ENCODE assay signal across 21 mouse cellular contexts in genomic region chr6:137425500-137426432, GRCm38 (mm10).
DNase-seq lines count a peak whose midpoint lies in the region; ATAC-seq and TF ChIP-seq lines count a peak whose summit lies in the region.
"Had no signal": no experiment of that assay in that cellular context is flagged by ENCODE, and none has a peak within 500 bp of the region (broad histone marks: within the 10 kb centered on the region; RNA-seq: fewer than 3 reads in every experiment).

No protein-coding gene starts in this region.

- no peak for TF ChIP-seq CTCF in olfactory bulb, adult 2 months (IDR thresholded peaks at IDR 0.05; ENCODE audit: insufficient read depth, low read depth, low read length)
- TF ChIP-seq CTCF in thymus, adult 2 months (IDR thresholded peaks at IDR 0.05; ENCODE audit: borderline replicate concordance, control insufficient read depth, extremely low read depth, insufficient read depth, low read length, poor library complexity) = no peak

- no peaks in the 10 kb centered on the region for H3K36me3 ChIP-seq in heart, embryonic 14.5 days (ENCODE audit: control insufficient read depth, insufficient read depth, low read length)
- H3K36me3 ChIP-seq in kidney, embryonic 15.5 days = no peaks in the 10 kb centered on the region
- no peaks in the 10 kb centered on the region for H3K36me3 ChIP-seq in intestine, embryonic 15.5 days
- H3K36me3 ChIP-seq in thymus, adult 2 months (ENCODE audit: control insufficient read depth, insufficient read depth, low read length) = no peaks in the 10 kb centered on the region
- H3K36me3 ChIP-seq: embryonic facial prominence, embryonic 12.5 days; forebrain, embryonic 15.5 days; limb, embryonic 15.5 days; liver, embryonic 15.5 days had no signal

- TF ChIP-seq POLR2A in olfactory bulb, adult 2 months (IDR thresholded peaks at IDR 0.05; ENCODE audit: insufficient read depth, low read depth, low read length) = no peak
- TF ChIP-seq POLR2A in thymus, adult 2 months (IDR thresholded peaks at IDR 0.05; ENCODE audit: control insufficient read depth, extremely low read depth, insufficient read depth, low read length, poor library complexity) = no peak

- H3K27ac ChIP-seq in heart, embryonic 14.5 days (replicated peaks in 1 of 2; ENCODE audit: control insufficient read depth in 1 of 2, insufficient read depth in 1 of 2, low read depth in 2 of 2, low read length in 2 of 2) = no peak overlapping the region
- no peak overlapping the region for H3K27ac ChIP-seq in kidney, embryonic 15.5 days
- H3K27ac ChIP-seq in intestine, embryonic 15.5 days = no peak overlapping the region
- H3K27ac ChIP-seq in olfactory bulb, adult 2 months (ENCODE audit: insufficient read depth, low read depth, low read length) = 0 out of 2 replicates have a peak overlapping the region, but pooled peaks have one; percentile 36
- no peak overlapping the region for H3K27ac ChIP-seq in thymus, adult 2 months (ENCODE audit: control insufficient read depth, insufficient read depth, low read length)
- H3K27ac ChIP-seq: embryonic facial prominence, embryonic 12.5 days; forebrain, embryonic 15.5 days; limb, embryonic 15.5 days; liver, embryonic 15.5 days; midbrain, embryonic 15.5 days had no signal

- H3K4me2 ChIP-seq in heart, embryonic 14.5 days (ENCODE audit: low read length) = peak overlapping the region; percentile 41
- H3K4me2 ChIP-seq in kidney, embryonic 15.5 days = no peak overlapping the region
- H3K4me2 ChIP-seq in intestine, embryonic 15.5 days (replicated peaks) = no peak overlapping the region
- H3K4me2 ChIP-seq: embryonic facial prominence, embryonic 12.5 days; forebrain, embryonic 15.5 days; limb, embryonic 15.5 days; liver, embryonic 15.5 days; midbrain, embryonic 15.5 days had no signal

- H3K9ac ChIP-seq in heart, embryonic 14.5 days (ENCODE audit: low read length) = no peak overlapping the region
- H3K9ac ChIP-seq in kidney, embryonic 15.5 days = no peak overlapping the region
- H3K9ac ChIP-seq in intestine, embryonic 15.5 days = no peak overlapping the region
- H3K9ac ChIP-seq: embryonic facial prominence, embryonic 12.5 days; forebrain, embryonic 15.5 days; limb, embryonic 15.5 days; liver, embryonic 15.5 days; midbrain, embryonic 15.5 days had no signal

- H3K9me3 ChIP-seq in heart, embryonic 14.5 days (ENCODE audit: control insufficient read depth, low read length) = peaks cover 3% of the 10 kb centered on the region; the same call in 1 of the 2 replicates
- no peaks in the 10 kb centered on the region for H3K9me3 ChIP-seq in kidney, embryonic 15.5 days (replicated peaks)
- no peaks in the 10 kb centered on the region for H3K9me3 ChIP-seq in intestine, embryonic 15.5 days
- H3K9me3 ChIP-seq: forebrain, embryonic 15.5 days; limb, embryonic 15.5 days; liver, embryonic 15.5 days; midbrain, embryonic 15.5 days had no signal

- peaks cover 6 to 16% of the 10 kb centered on the region in 2 experiments; a peak in 3 of 4 replicates for H3K4me1 ChIP-seq in heart, embryonic 14.5 days (ENCODE audit: control insufficient read depth in 2 of 2, insufficient read depth in 2 of 2, low read length in 2 of 2)
- H3K4me1 ChIP-seq in kidney, embryonic 15.5 days = peaks cover 9% of the 10 kb centered on the region; the same call in 1 of the 2 replicates
- no peaks in the 10 kb centered on the region for H3K4me1 ChIP-seq in intestine, embryonic 15.5 days (replicated peaks)
- H3K4me1 ChIP-seq in olfactory bulb, adult 2 months (ENCODE audit: control insufficient read depth, insufficient read depth, low read length) = peaks cover 7% of the 10 kb centered on the region
- no peaks in the 10 kb centered on the region for H3K4me1 ChIP-seq in thymus, adult 2 months (replicated peaks; ENCODE audit: control insufficient read depth, insufficient read depth, low read length)
- H3K4me1 ChIP-seq: embryonic facial prominence, embryonic 12.5 days; forebrain, embryonic 15.5 days; limb, embryonic 15.5 days; liver, embryonic 15.5 days; megakaryocyte, embryonic 14.5 days; midbrain, embryonic 15.5 days had no signal

- H3K4me3 ChIP-seq in heart, embryonic 14.5 days (ENCODE audit: control insufficient read depth in 1 of 2, insufficient read depth in 1 of 2, low read depth in 1 of 2, low read length in 2 of 2) = no peak overlapping the region
- H3K4me3 ChIP-seq in kidney, embryonic 15.5 days (replicated peaks) = no peak overlapping the region
- H3K4me3 ChIP-seq in intestine, embryonic 15.5 days (replicated peaks) = no peak overlapping the region
- H3K4me3 ChIP-seq in olfactory bulb, adult 2 months (ENCODE audit: insufficient read depth, low read depth, low read length) = no peak overlapping the region
- no peak overlapping the region for H3K4me3 ChIP-seq in thymus, adult 2 months (ENCODE audit: control insufficient read depth, insufficient read depth, low read length)
- H3K4me3 ChIP-seq: embryonic facial prominence, embryonic 12.5 days; erythroblast, embryonic 14.5 days; forebrain, embryonic 15.5 days; limb, embryonic 15.5 days; liver, embryonic 15.5 days; megakaryocyte, embryonic 14.5 days; midbrain, embryonic 15.5 days had no signal

- H3K27me3 ChIP-seq in heart, embryonic 14.5 days (ENCODE audit: control insufficient read depth, insufficient read depth, low read length) = no peaks in the 10 kb centered on the region
- H3K27me3 ChIP-seq in kidney, embryonic 15.5 days = no peaks in the 10 kb centered on the region
- no peaks in the 10 kb centered on the region for H3K27me3 ChIP-seq in intestine, embryonic 15.5 days (replicated peaks)
- H3K27me3 ChIP-seq in thymus, adult 2 months (ENCODE audit: control insufficient read depth, insufficient read depth, low read length) = no peaks in the 10 kb centered on the region
- H3K27me3 ChIP-seq: embryonic facial prominence, embryonic 12.5 days; forebrain, embryonic 15.5 days; limb, embryonic 15.5 days; liver, embryonic 15.5 days; megakaryocyte, embryonic 14.5 days; midbrain, embryonic 15.5 days had no signal

- ATAC-seq in heart, embryonic 14.5 days (ENCODE audit: insufficient number of reproducible peaks, insufficient read depth, low FRiP score, low read depth) = no peak
- no peak for ATAC-seq in kidney, embryonic 15.5 days (replicated peaks; ENCODE audit: low FRiP score)
- peak; percentile 62 for ATAC-seq in intestine, embryonic 15.5 days
- ATAC-seq: forebrain, embryonic 15.5 days; hindbrain, embryonic 16.5 days had no signal

- intact Hi-C loops in heart, postnatal 36 days (cut with DNase I) = no loop called here

- no peak for DNase-seq in heart, postnatal 36 days
- peak; percentile 15 for DNase-seq in kidney, postnatal 10 days
- no peak for DNase-seq in thymus, adult 2 months
- DNase-seq: cerebellum, adult 9-10 months; gastrocnemius, postnatal 14 days; heart, postnatal 10 days; kidney, adult 2 months; right cerebral cortex, postnatal 25 days; thymus, postnatal 14 days had no signal

- 29% methylated on average over 14 of the region's 14 CpGs for WGBS in heart, embryonic 14.5 days
- 46% methylated on average over 14 of the region's 14 CpGs for WGBS in kidney, embryonic 15.5 days
- WGBS in intestine, embryonic 15.5 days = 59% methylated on average over 14 of the region's 14 CpGs
- 62% methylated on average over 14 of the region's 14 CpGs for WGBS in olfactory bulb, adult 2 months
- 87% methylated on average over 14 of the region's 14 CpGs for WGBS in thymus, adult 2 months
